Mouse (Mus musculus): Measurements from ENCODE around the gene Pdcd4.

- TF ChIP-seq POLR2A (IDR thresholded peaks at IDR 0.05; ENCODE audit: borderline replicate concordance, extremely low read depth, low read depth, low read length) (no peak), CTCF (IDR thresholded peaks at IDR 0.05; ENCODE audit: insufficient read depth, low read length) (no peak)
Observed at GRCm38 (mm10) chr19:53870568-53870967, 21.5 kb upstream of the Pdcd4 start.
